Mouse (Mus musculus): ENCODE measurements at regions not wholly inside any gene's neighbourhood (a gene's known extent, or its start where the extent isn't known, plus 50 kb on each side); places are given as distances from the start of the nearest gene placed in this dataset.

GRCm38 (mm10) chr17:45966736-45967135 lies 65.4 kb downstream of the Vegfa start:
- intact Hi-C loops (cut with DNase I), result no loop called here
- DNase-seq (ENCODE audit: low spot score in 2 of 2), result no peak

- no peak for DNase-seq (ENCODE audit: low spot score in 2 of 2)
- intact Hi-C loops (cut with DNase I), result loop anchor here (5.0 kb wide), 1 partner anchor 43 kb away; no protein-coding TSS in a partner anchor
Measured at GRCm38 (mm10) chr17:45964031-45964430, 68.1 kb downstream of the Vegfa start.

- DNase-seq (ENCODE audit: low spot score in 2 of 2), result no peak
- intact Hi-C loops (cut with DNase I), result loop anchor here (5.0 kb wide), 1 partner anchor 44 kb away; no protein-coding TSS in a partner anchor
Measured at GRCm38 (mm10) chr17:45963332-45963731, 68.8 kb downstream of the Vegfa start.

- intact Hi-C loops (cut with DNase I), result loop anchor here (5.0 kb wide), 1 partner anchor 46 kb away; no protein-coding TSS in a partner anchor
Measured at GRCm38 (mm10) chr17:45961626-45962319, 70.4 kb downstream of the Vegfa start.

GRCm38 (mm10) chr17:45958094-45958881 lies 73.9 kb downstream of the Vegfa start:
- intact Hi-C loops (cut with DNase I), result no loop called here
- no peak for DNase-seq (ENCODE audit: low spot score in 2 of 2)

More at GRCm38 (mm10) chr17:45961626-45962319, 70.4 kb downstream of the Vegfa start:
- no peak for DNase-seq (ENCODE audit: low spot score in 2 of 2)

- no peak for DNase-seq (ENCODE audit: low spot score in 2 of 2)
- intact Hi-C loops (cut with DNase I), result no loop called here
Measured at GRCm38 (mm10) chr17:45955481-45955880, 76.7 kb downstream of the Vegfa start.

DNA sequence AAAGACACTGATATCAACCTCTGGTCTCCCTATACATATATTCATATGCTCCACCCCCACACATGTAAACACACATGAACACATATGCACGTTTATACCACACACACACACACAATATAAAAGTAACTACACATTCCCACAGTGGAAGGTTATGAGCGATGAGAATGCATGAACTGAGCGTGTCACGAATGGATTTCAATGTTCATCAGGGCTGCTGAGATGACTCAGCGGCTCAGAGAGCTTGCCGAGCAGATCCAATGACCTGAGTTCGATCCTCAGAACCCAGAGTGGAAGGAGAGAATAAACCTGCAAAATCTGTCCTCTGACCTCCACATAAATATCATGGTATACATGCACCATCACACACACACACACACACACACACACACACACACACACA lies 77.3 kb downstream of the Vegfa start:
- intact Hi-C loops (cut with DNase I), result no loop called here

DNA sequence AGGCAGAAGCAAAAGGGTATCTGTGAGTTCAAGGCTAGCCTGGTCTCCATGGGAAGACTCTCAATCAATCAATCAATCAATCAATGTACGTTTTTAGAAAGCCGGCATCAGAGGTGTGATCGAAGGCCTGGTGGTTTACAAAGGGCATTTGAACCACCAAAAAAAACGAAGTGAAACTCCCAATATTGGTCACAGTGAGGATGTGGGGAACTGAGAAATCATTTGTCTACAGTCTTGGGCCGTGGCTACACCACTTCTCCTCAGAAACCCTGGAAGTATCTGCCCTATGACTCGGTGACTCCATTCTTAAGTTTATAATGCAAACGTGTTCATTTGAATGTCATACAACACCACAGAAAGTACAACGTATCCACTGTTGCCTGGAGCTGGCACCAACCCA lies 78.6 kb downstream of the Vegfa start:
- intact Hi-C loops (cut with DNase I), result no loop called here
- DNase-seq (ENCODE audit: low spot score in 2 of 2), result no peak

More for the DNA sequence above, 77.3 kb downstream of the Vegfa start:
- DNase-seq (ENCODE audit: low spot score in 2 of 2), result no peak

DNA sequence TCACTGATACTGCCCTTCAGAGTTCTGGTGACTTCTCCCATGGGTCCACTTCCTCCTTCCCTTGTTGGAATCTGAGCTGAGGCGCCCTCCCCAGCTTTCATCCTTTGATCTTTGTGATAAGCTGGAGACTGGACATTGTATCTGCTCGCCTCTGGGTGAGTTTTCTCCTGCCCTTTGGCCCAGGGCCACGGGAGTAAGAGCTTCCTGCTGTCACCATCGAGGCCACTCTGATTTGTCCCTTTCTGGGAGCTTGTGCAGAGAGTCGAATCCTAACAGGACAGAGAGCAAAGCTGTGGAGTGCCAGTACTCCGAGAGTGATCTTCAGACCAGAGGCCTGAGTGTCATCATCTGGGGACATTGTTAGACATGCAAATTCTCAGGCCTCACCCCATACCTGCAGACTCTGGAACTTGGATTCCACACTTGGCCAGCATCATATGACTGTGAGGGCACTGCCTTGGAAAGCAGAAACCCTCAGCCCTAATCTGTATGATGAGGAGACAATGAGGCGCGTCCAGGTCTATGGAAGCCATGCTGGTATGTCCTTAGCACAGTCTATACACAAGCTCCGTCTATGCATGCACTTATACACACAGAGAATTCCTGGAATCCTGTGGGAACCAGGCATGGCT lies 81.5 kb downstream of the Vegfa start:
- intact Hi-C loops (cut with DNase I), result no loop called here
- DNase-seq (ENCODE audit: low spot score in 2 of 2), result no peak

GRCm38 (mm10) chr17:45949141-45949540 lies 83.0 kb downstream of the Vegfa start:
- DNase-seq (ENCODE audit: low spot score in 2 of 2), result no peak
- intact Hi-C loops (cut with DNase I), result no loop called here

GRCm38 (mm10) chr17:45948314-45948935 lies 83.7 kb downstream of the Vegfa start:
- no peak for DNase-seq (ENCODE audit: low spot score in 2 of 2)
- intact Hi-C loops (cut with DNase I), result no loop called here

- intact Hi-C loops (cut with DNase I), result no loop called here
- DNase-seq (ENCODE audit: low spot score in 2 of 2), result no peak
Measured at GRCm38 (mm10) chr17:45945005-45945404, 87.2 kb downstream of the Vegfa start.

DNA sequence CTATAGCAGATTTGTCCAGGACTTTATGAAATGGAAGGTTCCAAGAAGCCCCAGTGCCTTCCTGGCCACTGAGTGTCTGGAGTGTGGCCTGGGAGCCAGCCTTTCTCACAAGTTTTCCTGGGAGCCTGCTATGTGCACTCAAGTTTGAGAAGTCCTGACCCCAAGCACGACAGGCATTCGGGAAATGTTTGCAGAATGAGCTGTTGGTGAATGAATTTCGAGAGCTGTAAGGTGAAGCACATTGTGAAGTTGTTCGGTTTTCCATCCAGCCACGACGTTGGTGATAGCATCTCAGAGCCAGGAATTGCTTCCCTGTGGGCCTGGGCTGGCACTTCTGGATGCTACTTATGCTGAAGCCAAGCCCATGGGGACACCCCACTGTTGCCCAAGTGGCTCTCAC lies 88.9 kb downstream of the Vegfa start:
- intact Hi-C loops (cut with DNase I), result no loop called here
- DNase-seq (ENCODE audit: low spot score in 2 of 2), result no peak

- intact Hi-C loops (cut with DNase I), result no loop called here
- no peak for DNase-seq (ENCODE audit: low spot score in 2 of 2)
Measured at GRCm38 (mm10) chr17:45941890-45942375, 90.2 kb downstream of the Vegfa start.

- intact Hi-C loops (cut with DNase I), result no loop called here
- no peak for DNase-seq (ENCODE audit: low spot score in 2 of 2)
Measured at GRCm38 (mm10) chr17:45940121-45940813, 91.9 kb downstream of the Vegfa start.

DNA sequence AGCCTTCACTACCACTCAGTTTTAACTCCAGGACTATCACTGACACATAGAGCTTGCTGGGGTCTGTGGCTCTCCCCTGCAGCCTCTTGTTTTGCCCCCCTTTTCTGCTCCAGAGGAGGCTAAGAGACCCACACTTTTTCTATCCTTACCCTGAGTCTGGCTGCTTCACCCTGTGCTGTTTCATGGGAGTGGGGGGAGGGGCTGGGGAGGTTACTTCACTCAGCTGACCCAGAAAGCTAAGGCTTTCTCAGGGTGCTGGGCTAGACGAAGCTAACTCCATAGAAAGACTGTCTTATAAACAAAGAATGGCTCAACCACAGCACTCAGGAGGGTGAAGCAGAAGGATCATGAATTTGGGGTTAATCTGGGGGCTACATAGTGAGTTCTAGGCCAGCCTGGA lies 93.9 kb downstream of the Vegfa start:
- no peak for DNase-seq (ENCODE audit: low spot score in 2 of 2)
- intact Hi-C loops (cut with DNase I), result no loop called here

GRCm38 (mm10) chr17:45936577-45936976 lies 95.6 kb downstream of the Vegfa start:
- intact Hi-C loops (cut with DNase I), result no loop called here
- no peak for DNase-seq (ENCODE audit: low spot score in 2 of 2)

DNA sequence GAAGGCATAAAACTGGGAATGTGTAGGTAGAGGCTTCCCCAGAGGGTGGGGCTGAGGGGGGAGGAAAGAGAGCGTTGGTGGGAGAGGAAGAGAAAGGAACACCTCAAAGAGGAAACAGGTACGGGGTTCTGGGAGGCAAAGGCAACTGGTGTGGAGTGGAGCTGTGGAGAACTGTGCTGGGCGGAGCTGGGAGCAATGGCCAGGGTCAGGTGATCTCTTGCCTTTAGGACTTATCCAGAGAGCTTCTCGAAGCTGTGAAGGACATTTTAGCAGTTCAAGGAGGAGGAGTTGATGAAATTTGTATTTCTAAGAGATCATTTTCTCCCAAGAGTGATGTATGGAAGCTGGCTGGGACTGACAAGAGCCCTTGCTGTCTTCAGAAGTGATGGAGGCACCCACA lies 96.9 kb downstream of the Vegfa start:
- DNase-seq (ENCODE audit: low spot score in 2 of 2), result no peak
- intact Hi-C loops (cut with DNase I), result no loop called here

- intact Hi-C loops (cut with DNase I), result no loop called here
- DNase-seq (ENCODE audit: low spot score in 2 of 2), result no peak
Measured at GRCm38 (mm10) chr17:45934002-45934401, 98.2 kb downstream of the Vegfa start.
